Mouse (Mus musculus) cerebellum, adult 9-10 months (tissue): ENCODE results near the gene Phf2.

Source experiments
- DNase-seq: peaks from one replicate; pipeline ENCODE4 v3.0.0; 2022

The Phf2 gene

DNA sequence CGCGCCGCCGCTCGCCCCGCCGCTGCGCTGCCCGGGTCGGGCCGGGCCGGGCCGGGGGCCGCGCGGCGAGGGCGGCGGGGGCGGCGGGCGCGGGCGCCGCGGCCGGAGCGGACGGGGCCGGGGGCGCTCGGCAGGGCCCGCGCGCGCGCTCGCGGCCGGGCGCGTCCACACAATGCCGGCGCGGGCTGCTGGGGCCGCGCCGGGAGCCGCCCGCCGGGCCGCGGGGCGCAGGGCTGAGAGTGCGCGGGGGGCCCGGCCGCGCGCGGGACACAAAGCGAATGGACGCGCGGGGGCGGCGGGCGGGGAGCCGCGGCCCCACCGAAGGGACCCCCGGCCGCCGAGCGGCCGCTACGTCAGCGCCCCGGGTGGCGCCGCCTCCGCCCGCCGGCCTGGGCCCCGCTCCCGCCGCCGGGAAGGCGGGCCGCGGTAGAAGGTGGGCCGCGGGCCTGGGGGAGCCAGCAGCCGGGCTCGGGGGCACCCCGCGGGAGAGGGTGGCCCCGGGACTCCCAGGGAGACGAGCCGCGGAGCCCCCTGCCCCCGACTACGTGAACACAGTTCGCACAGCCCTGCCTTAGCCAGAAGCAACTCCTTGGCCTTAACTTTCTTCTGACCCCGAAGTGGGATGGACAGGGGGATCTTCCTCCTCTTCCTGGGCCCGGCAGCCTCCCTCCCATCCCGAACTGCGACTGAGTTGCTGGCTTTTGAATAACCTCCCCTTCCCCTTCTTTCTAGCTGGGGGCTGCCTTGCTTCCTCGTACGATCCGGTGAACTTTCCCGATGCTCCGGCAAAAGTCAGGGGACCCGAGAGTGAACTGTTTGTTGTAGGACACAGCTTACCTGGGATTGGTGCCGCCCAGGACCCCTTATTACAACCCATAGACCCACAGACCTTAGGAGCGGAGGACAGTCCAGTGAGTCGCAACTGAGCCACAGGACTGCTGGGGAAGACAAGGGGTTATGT is at the start of gene Phf2:
Gene Phf2 (minus strand): TSS at position 349 of the 961 bp plus-strand sequence.
- peak; percentile 50 for DNase-seq

DNA sequence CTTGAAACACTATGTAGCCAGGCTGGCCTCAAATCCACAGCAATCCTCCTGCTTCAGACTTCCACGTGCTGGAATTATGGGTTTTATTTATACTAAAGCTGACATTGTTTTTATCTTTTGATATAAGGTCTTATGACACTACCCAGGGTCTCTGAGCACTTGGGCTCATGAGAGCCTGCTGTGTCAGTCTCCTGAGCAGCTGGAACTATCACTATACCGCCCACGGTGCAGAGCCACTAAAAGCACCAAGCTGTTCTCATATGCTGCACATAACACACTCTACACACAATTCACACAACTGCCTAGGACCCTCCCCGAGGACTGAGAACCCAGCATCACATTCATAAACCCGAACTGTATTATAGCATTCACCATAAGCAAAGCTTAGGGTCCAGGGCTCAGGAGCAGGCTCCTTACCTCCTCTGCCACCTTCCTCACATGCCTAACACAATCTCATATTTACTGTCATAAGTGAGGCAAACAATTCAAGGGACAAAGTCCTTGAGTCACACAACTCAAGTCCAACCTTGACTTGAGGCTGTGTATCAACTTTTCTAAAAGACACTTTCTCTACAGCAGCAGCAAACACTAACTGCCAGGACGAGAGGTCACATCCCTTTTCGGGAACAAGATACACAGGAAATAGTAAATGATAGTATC is 49.0 kb upstream of the Phf2 start:
- DNase-seq, result no peak

DNA sequence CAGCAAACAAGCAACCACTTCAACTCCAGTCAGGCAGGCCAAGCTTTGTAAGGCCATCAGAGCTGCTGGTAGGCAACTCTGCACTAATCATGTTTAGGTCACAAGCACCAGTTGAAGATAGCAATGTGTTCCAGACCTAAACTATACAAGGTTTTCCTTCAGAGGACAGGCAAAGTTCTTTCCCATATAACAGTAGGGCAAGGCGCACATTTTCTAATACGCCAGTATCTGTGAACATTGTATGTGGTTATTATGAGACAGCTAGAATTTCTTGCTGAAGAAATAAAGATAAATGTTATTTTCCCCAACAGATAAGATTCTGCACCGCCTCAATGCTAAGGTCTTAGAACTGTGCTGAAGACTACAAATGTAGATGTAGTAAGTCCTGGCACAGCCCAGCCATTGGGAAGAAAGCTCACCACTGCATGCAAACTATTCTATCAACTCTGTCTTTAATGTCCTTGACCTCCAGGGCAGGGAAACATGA is 46.2 kb upstream of the Phf2 start:
- no peak for DNase-seq

DNA sequence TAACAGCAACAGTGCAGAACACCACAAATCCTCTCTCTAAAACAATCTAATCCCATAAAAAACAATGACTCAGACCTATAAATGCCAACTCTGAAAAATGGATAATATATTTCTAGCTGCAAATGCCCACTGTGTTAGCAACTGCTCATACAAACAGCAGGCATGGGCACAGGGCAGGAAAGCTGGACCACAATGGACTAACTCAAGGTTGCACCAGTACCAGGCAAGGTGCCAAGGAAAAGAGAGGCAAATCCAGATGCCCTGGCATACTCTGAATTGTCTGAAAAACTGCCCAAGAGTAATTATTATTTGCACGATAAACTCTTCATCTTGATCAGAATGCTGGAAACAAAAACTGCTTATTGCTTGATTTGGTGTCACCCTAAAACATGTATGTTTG is 42.8 kb upstream of the Phf2 start:
- peak; percentile 42 for DNase-seq

DNA sequence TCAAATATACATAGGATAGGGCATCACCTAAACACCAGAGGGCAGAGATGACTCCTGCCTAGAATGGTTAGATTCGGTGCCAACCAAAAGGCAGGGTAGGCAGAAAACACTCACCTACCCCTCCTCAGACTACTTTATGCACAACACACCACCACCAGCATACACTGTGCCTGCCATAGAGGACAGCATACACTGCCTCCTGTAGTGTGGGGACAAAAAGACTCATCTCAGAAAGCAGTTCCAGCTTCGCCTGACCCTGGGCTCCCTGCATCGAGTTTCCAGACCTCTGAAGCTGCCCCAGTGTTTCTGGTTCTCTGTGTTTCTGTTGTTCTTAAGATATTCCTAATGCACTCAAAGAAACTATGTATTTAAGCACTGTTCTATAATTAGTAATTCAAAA is 42.2 kb upstream of the Phf2 start:
- DNase-seq, result no peak

DNA sequence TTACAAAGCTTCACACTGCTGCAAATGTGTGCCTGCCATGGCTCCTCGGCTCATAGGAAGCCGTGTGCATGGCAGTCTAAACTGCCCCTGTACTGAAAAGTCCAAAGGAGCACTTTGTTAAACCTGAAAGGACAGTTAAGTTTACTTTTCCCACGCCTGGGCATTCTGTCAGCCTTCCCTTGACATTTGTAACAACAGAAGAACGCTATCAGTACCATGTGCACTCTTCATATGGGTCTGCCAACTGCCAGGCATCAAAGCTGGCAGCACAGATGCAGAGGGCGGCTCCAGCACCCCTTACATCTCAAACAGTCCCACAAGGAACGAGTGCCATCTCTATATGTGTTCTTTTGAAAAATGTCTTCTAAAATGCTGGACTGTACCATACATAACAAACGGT is 40.5 kb upstream of the Phf2 start:
- no peak for DNase-seq

DNA sequence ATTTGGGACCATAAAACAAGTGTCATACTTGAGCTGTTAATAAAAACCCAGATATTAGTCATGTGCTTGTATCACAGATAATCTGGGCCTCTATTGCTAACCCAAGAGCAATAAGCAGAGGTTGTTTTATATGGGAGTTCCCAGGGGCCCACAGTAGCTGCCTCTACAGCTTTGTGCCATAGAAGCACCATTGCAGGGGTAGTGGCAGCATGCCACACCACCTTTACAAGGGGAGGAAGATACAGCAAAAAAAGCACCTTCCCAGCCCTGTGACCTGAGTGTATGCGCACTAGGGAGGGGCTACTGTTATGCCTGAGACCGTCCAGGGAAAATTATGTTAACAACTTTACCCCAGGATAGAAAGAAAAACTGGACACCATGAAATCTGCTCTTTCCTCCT is 34.5 kb upstream of the Phf2 start:
- no peak for DNase-seq

DNA sequence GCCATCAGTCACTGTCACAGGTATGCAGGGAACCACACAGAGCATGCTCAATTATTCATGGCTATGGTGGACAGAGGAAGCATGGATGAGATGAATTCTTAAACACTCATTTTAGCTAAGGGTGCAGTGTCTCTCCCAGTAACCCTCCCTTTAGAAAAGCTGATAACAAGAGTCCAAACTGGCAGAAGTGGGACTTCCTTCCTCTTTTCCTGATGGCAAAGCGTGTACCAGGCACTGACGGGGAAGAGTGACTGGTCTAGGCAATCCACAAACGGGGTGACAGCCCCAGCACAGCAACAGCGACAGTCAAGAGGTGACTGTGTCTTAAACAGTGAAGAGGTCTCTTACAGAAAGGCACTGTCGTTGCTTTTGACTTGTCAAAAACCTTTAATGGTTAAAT is 24.5 kb upstream of the Phf2 start:
- no peak for DNase-seq

DNA sequence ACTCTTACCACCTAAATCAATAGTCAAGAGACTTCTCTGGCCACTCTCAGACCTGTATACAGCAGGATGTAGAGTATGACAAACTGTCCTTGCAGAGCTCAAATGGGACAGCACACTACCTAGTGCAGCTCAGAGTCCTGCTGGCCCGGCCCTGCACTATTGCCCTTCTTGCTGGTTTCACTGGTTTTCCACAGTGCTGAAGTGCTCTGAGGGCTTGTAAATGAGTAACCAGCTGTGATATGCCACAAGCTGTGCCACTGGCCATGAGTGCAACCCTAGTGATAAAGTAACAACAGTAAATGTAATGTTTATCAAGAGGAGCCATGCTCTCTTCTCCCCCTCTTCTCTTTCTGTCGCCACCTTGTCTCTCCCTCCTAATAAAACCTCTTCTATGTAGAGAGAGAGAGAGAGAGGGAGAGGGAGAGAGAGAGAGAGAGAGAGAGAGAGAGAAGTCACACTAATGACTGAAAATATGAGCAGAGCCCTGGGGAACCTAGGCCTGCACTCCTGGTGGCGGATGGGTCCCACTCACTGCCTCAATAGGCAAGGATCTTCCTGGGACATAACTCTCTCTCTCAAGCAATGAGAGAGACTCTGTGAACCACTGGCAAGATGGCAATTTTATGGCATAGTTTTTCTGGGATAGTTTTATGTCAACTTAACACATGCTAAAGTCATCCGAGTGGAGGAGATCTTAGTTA is 19.5 kb upstream of the Phf2 start:
- DNase-seq, result no peak

DNA sequence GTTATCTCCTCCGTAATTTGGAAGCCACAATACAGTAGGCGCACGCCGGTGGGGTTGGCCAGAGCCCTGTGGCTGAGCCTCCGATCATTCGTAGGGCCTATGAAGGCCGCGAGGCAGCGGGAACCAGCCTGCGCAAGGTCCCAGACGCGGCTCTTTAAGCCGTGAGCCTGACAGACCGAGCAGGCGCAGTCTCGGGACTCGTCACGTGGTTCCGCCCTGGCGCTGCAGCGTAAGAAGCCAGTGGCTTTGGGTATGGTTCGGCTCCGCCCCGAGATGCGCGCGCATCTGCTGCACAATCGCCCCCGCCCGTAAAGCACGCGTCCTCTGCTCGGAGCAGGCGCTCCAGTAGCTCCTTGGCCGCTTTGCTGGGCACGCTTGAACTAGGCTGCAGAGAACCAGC is 7.6 kb upstream of the Phf2 start:
- peak; percentile 99 for DNase-seq

DNA sequence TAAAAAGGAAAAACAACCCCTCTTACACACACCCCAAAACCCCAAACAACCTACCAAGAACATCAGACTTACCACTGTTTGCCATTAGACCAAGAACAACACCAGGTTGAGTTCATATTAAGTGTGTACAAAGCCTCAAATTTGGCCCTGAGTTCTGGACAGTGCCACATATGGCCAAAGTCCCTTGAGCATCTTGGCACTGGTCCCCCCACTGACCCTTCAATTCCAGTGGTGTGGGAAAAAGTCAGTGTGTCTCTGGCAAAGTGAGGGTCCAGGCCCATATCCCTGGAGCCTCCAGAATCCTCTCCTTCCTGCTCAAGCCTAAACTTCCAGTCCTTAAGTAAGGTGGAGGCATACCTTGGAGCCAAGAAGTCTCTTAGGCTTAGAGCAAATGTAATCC is 6.9 kb upstream of the Phf2 start:
- DNase-seq, result peak; percentile 66

DNA sequence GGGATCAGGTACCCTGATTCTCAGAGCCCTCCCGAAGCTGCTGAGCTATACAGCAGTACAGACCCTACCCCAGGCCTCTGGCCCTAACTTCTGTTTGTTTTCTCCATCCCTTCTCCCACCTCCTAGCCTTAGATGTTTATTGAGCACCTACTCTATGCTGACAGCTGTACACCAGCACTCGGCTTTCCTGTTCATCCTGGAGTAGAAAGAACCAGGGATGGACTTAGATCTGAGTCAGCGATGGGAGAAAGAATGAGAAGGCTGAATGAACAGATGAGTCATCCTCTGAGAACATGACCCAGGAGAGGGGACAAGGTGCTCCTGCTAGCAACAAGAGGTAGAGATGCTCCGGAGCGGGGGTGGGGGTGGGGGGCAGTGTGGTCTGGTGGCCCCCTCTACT is 1.8 kb upstream of the Phf2 start:
- no peak for DNase-seq

DNA sequence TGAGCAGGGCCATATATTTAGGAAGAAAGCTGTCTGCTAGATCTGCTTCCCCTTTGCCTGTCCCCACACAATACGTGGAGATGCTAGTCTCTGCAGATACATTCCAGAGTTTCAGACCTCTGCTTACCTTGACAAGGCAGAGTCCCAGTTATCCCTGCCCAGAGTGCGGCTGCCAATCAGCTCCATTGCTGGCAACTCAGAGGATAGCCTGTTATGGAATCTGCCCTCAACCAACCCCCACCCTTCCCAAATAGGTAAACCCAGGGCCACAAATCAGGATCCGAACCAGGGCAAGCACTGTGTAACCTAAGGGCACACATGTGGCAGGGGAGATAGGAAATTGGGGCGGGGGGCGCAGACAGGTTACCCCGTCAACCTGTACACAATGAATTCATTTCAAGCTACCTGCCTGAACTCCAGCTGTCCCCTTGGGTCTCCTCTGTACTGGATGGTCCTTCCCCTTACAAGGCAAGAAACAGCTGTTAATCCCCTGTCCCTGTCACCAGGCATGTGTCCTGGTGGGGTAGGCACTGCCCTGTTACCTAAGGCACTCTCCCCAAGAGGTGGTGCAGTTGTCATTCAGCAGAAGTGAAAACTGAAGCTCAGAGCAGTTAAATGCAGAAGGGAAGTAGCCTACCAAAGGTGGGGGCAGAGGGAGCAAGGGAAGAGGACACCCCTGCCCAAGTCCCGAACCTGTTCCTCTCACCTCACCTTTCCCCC is 1.1 kb upstream of the Phf2 start:
- DNase-seq, result peak; percentile 61

DNA sequence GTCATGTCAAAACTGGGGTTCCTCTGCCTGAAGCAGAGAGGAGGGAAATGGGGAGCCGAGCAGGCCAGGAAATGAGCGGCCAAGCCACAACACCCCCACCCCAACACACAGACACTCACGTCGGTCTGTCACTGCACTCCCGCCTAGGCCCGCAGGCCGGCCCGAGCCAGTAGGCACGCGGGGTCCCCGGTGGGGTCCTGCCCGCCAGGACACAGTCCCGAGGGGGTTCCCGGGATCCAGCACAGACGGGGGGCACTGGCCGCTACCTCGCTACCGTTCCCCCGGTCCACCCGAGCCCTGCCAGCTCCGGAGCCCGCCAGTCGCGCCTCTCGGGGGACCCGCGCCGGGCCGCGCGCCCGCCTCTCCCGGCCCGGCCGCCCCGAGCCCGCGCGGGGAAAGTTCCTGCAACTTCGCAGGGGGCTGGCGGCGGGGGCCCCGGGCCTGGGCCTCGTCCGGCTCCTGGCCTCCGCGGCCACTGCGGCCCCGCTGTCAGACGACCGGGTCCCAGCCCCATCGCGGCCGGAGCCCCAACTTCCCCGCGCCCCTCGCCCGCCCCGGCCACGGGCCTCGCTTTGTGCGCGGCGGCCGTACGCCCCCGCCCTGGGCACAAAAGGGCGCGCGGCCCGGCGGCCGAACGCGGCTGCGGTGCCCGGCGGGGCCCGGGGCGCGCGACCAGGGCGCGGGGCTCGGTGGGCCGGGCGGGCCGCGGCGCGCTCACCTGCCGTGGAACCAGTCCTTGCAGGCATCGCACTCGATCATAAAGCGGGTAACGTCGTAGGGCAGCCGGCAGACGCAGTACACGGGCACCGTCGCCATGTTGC is 759 bp downstream of the Phf2 start:
- DNase-seq, result peak; percentile 61

DNA sequence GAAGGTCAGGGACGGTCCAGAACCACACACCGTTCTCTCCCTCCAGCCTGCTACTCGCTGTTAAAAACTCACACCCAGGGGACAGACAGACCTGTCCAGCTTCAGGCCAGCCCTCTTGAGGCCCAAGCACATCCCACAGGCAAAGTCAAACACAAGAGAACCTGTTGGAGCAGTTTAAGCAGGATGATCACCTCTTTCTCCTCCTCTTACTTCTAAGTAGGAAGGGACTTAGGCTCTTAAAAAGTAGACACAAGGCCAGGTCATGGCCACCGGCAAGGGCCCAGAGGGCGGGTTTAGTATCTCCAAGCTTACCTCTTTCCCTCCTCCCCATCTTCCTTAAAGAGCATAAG is 1.3 kb downstream of the Phf2 start:
- no peak for DNase-seq

DNA sequence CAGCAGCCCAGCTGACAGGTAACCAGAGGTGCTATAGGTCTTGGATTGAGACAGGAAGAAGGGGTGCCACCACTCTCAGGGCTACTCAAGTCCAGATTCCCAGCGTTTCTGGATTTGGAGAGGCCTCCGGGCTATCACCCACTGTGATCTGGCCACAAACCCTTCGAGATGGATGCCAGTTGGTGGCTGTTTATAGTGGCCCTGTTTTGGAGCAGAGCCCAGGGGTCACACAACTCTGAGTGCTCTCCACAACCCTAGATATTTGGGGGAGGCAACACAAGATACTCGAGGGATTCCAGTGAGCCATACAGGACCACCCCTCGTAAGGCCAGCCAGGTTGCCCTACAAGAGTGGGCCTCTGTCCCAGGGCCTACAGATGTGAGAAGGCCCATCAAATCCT is 1.8 kb downstream of the Phf2 start:
- DNase-seq, result no peak

DNA sequence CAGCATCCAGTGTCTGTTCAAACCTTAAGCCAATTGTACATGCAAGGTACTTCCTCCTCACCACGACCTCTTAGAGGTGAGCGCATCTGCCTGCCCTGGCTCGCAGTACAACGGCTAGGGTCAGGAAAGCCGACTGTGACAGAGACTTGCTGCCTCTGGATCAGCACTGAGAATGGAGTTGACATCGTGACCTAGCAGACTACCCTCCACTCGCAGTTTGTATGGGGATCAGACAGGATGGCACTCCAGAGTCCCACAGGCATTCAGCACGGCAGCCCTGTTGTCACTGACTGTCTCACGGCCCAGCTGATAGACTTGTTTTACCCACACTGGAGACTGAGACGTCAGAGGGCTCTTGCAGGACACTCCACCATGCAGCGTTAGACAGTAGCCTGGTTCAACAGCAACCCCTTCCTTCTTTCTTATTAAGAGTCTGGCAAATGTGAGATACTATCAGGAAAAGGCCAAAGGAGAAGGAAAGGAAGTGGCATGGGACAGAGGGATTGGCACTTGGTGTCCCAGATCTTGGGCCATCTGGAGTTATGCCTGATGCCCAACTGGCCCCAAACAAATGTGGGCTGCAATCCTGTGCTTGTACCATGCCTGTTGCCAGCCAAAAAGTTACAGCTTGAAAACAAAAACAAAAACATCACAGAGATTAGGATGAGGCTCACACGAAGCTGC is 6.1 kb downstream of the Phf2 start:
- peak; percentile 79 for DNase-seq

DNA sequence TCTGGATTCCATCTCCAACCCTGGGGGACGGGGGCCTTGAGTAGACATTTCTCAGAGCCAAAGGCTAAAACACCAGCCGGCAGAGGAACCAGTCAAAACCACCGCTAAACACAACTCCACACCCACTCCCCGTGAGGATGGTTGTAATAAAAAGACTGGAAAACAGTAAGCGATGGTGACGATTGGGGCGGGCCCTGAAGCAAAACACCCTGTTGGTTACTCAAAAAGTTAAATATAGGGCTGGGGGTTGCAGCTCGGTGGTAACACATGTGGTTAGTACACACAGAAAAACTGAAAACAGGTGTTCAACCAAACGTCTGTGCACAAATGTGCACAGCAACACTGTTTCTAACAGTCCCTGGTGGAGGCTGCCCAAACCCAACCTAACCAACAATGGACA is 7.4 kb downstream of the Phf2 start:
- DNase-seq, result peak; percentile 24

DNA sequence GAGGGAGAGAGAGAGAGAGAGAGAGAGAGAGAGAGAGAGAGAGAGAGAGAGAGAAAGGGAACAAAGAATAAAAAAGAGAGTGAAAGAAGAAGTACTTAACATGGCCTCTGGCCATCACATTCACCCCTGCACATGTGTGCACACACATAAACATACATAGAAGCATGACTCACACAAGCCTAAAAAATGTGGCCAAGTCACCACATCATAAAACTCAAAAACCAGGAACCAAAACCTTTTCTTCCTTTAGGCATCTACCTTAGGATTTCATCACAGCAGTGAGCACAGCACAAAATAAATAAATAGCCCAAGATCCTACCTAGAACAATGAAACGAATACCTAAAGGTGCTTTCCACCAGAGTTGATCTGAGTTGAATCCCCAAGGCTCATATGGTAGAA is 9.0 kb downstream of the Phf2 start:
- no peak for DNase-seq

DNA sequence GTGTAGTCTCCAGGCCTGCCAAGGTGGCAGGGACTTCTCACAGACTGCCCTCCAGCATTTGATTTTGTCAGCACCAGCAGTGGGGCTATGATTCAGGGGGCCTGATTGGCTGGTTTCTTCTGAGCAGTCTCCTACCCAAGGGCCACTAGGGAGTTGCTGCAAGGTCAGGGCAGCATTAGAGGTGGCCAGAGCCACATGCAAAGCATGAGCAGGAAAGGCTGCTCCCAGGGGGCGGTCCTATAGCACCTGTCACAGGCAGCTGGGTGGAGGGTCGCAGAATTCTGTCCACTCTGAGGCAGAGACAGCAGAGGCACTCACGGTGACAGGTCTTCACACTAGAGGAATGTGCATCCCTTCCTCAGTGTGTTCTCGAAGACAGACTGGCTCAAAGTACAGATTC is 12.1 kb downstream of the Phf2 start:
- peak; percentile 23 for DNase-seq

DNA sequence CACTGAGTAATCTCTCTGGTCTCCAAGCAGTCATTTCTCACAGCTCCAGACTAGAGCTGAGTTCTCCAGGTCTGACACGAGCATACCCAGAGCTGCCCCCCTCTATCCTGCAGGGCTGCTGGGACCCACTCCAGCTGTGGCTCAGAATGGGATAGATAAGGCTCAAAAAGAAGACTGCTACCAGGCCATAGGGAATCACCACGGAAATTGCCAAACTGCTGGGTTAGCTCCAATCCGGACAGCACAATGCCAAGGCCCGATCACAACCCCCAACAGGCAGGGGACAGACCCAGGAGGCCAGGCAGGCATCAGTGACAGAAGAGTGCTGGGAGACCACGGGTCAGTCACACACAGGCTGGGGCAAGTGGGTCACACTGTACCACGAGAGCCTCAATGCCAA is 12.9 kb downstream of the Phf2 start:
- no peak for DNase-seq
